Mouse (Mus musculus) heart, adult 2 months (tissue): ENCODE results near the gene Catsperz.

Experiments used
- CTCF ChIP-seq: fragments of 200-600 bp; IDR thresholded peaks from 2 replicates; pipeline ENCODE4 v1.8.1; 2022; ENCODE audit warnings: antibody characterized with exemption, mild to moderate bottlenecking, moderate library complexity
- EP300 ChIP-seq: fragments of 200-500 bp; IDR thresholded peaks from 2 replicates; pipeline ENCODE4 v1.6.1; 2011; ENCODE audit warnings: low read depth, low read length, control low read depth; ENCODE audit not compliant: insufficient read depth
- POLR2A ChIP-seq: fragments of 200-500 bp; IDR thresholded peaks from 2 replicates; pipeline ENCODE4 v1.6.1; 2011; ENCODE audit warnings: mild to moderate bottlenecking, low read depth, low read length, control low read depth; ENCODE audit not compliant: insufficient read depth

DNA sequence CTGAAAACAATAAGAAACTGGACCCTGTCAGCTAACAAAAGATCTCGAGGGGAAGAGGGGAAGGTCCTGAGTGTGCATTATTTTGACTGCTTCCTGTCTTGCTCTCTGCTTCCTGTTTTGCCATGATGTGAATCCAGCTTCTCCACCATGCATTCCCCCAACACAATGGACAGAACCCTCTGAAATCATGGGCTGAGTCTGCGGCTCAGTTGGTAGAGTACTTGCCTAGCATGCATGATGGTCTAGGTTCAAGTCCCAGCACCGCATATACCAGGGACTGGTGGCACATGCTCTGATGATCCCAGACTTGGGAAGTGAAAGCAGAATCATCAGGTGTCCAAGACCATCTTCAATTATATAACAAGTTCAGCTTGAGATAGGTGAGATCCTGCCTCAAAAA is 52.5 kb downstream of the Catsperz start:
- TF ChIP-seq CTCF (no peak), POLR2A (no peak), EP300 (no peak)
